14 mouse cellular contexts compared by ENCODE assay signal in the genomic region with DNA sequence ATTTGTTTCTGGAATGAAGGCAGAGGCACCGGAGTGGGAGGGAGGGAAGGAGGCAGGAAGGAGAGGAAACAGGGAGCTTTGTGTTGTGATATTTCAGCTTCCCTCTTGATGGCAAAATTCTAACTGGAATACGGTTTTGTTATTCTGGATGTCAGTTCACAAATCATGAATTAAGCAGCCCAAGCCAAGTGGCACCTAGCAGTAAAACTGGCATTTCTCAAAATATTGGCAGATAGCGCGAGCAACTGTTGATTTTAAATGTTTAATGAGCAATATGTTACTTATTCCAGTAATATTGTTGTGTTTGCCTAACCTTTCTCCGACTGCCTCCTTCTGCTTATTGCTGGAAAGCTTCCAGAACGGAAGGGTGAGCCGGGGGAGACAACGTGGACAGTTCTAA.
DNase-seq lines count a peak whose midpoint lies in the region; ATAC-seq lines count a peak whose summit lies in the region.
"Had no signal": no experiment of that assay in that cellular context is flagged by ENCODE, and none has a peak within 500 bp of the region (broad histone marks: within the 10 kb centered on the region; RNA-seq: fewer than 3 reads in every experiment).

No protein-coding gene starts in this region.

- no peak overlapping the region for H3K4me3 ChIP-seq in kidney, embryonic 16.5 days (ENCODE audit: low read length)
- H3K4me3 ChIP-seq: embryonic facial prominence, embryonic 15.5 days; heart, embryonic 15.5 days; hindbrain, embryonic 12.5 days; limb, embryonic 12.5 days; midbrain, embryonic 13.5 days had no signal

- H3K9ac ChIP-seq in kidney, embryonic 16.5 days (replicated peaks; ENCODE audit: low read length): no peak overlapping the region
- H3K9ac ChIP-seq: embryonic facial prominence, embryonic 15.5 days; heart, embryonic 15.5 days; hindbrain, embryonic 12.5 days; limb, embryonic 12.5 days; midbrain, embryonic 13.5 days had no signal

- no peaks in the 10 kb centered on the region for H3K36me3 ChIP-seq in kidney, embryonic 16.5 days (ENCODE audit: insufficient read depth, low read length)
- H3K36me3 ChIP-seq: embryonic facial prominence, embryonic 15.5 days; heart, embryonic 15.5 days; hindbrain, embryonic 12.5 days; limb, embryonic 12.5 days; midbrain, embryonic 13.5 days had no signal

- H3K9me3 ChIP-seq in kidney, embryonic 16.5 days (ENCODE audit: low read length): no peaks in the 10 kb centered on the region
- H3K9me3 ChIP-seq: embryonic facial prominence, embryonic 15.5 days; heart, embryonic 15.5 days; hindbrain, embryonic 12.5 days; limb, embryonic 12.5 days; midbrain, embryonic 13.5 days had no signal

- H3K27me3 ChIP-seq in kidney, embryonic 16.5 days (ENCODE audit: insufficient read depth, low read length): no peaks in the 10 kb centered on the region
- H3K27me3 ChIP-seq: embryonic facial prominence, embryonic 15.5 days; heart, embryonic 15.5 days; hindbrain, embryonic 12.5 days; limb, embryonic 12.5 days; midbrain, embryonic 13.5 days had no signal

- WGBS in kidney, embryonic 16.5 days: 29% methylated on average over 8 of the region's 8 CpGs

- DNase-seq in kidney, postnatal 4 days: no peak
- peak; percentile 21 for DNase-seq in cerebellum, adult 11-12 months
- peak; percentile 32 to 36 for DNase-seq in cerebellum, postnatal 25 days
- DNase-seq in layer of hippocampus, postnatal 14 days (ENCODE audit: low spot score in 2 of 2): peak; percentile 33 to 88
- DNase-seq in adrenal gland, adult (ENCODE audit: inconsistent age in 2 of 2, low spot score in 1 of 2): no peak
- no peak for DNase-seq in ovary, adult 18-20 months (ENCODE audit: low spot score)
- DNase-seq: kidney, adult 18-20 months; lung, postnatal 4 days had no signal

- no peak for ATAC-seq in kidney, embryonic 16.5 days (ENCODE audit: low FRiP score, low TSS enrichment)
- ATAC-seq: midbrain, embryonic 13.5 days had no signal

- 0 out of 2 replicates have a peak overlapping the region, but pooled peaks have one; percentile 5 for H3K4me2 ChIP-seq in kidney, embryonic 16.5 days (replicated peaks; ENCODE audit: low read depth, low read length)
- H3K4me2 ChIP-seq: embryonic facial prominence, embryonic 15.5 days; heart, embryonic 15.5 days; hindbrain, embryonic 12.5 days; limb, embryonic 12.5 days; midbrain, embryonic 13.5 days had no signal

- 0 out of 2 replicates have a peak, but pooled peaks cover 7% of the 10 kb centered on the region for H3K4me1 ChIP-seq in kidney, embryonic 16.5 days (ENCODE audit: insufficient read depth, low read length)
- H3K4me1 ChIP-seq: embryonic facial prominence, embryonic 15.5 days; heart, embryonic 15.5 days; hindbrain, embryonic 12.5 days; limb, embryonic 12.5 days; midbrain, embryonic 13.5 days had no signal

- H3K27ac ChIP-seq in kidney, embryonic 16.5 days (ENCODE audit: low read length): no peak overlapping the region
- H3K27ac ChIP-seq: embryonic facial prominence, embryonic 15.5 days; heart, embryonic 15.5 days; hindbrain, embryonic 12.5 days; limb, embryonic 12.5 days; midbrain, embryonic 13.5 days had no signal

Comparison
In these comparisons a context has a peak if more than half of its experiments do, and no peak if none do; other contexts are left out.
1. DNase-seq: peak in cerebellum, adult 11-12 months (single experiment), cerebellum, postnatal 25 days (2 of 2) and layer of hippocampus, postnatal 14 days (2 of 2); none in kidney, postnatal 4 days (0 of 2), adrenal gland, adult (0 of 2) and ovary, adult 18-20 months (single experiment).